In genomic region chr11:69603516-69603915, GRCm38 (mm10) we compare ENCODE assay signal across 12 mouse cellular contexts. TPM values are rescaled to one million over a fixed set of nuclear protein-coding genes. Genes with fewer than 3 reads are reported as not detected.
A peak's percentile ranks its signal among the peaks of the same experiment; 100 is the strongest.
DNase-seq lines count a peak whose midpoint lies in the region; ATAC-seq and TF ChIP-seq lines count a peak whose summit lies in the region.
"Had no signal": no experiment of that assay in that cellular context is flagged by ENCODE, and none has a peak within 500 bp of the region (broad histone marks: within the 10 kb centered on the region; RNA-seq: fewer than 3 reads in every experiment).

No protein-coding gene starts in this region.

- peaks cover 46% of the 10 kb centered on the region for H3K36me3 ChIP-seq in G1E (replicated peaks)
- 0 out of 2 replicates have a peak, but pooled peaks cover 3% of the 10 kb centered on the region for H3K36me3 ChIP-seq in heart, embryonic 10.5 days

- ATAC-seq in G1E (ENCODE audit: extremely low read depth, insufficient number of reproducible peaks, low FRiP score, poor library complexity, severe bottlenecking) = no peak
- no peak for ATAC-seq in erythroid progenitor cell, adult 5-6 weeks (replicated peaks; ENCODE audit: low FRiP score, poor library complexity, severe bottlenecking)

- peak overlapping the region; percentile 87; the same call in 1 of the 2 replicates for H3K27ac ChIP-seq in heart, embryonic 10.5 days

- intact Hi-C loops in gastrocnemius, postnatal 36 days (cut with DNase I) = no loop called here

- H3K9me3 ChIP-seq in G1E (replicated peaks) = no peaks in the 10 kb centered on the region
- H3K9me3 ChIP-seq in heart, embryonic 10.5 days = no peaks in the 10 kb centered on the region

- H3K27me3 ChIP-seq in G1E (ENCODE audit: insufficient read depth, low read length) = no peaks in the 10 kb centered on the region
- no peaks in the 10 kb centered on the region for H3K27me3 ChIP-seq in heart, embryonic 10.5 days (ENCODE audit: insufficient read depth, poor library complexity, severe bottlenecking)

- peaks cover 93% of the 10 kb centered on the region for H3K4me1 ChIP-seq in G1E (ENCODE audit: insufficient read depth, low read depth, low read length)
- peaks cover 75% of the 10 kb centered on the region for H3K4me1 ChIP-seq in heart, embryonic 10.5 days

- WGBS in heart, embryonic 10.5 days = 71% methylated on average over 8 of the region's 8 CpGs

- peak overlapping the region; percentile 80; the same call in 1 of the 2 replicates for H3K4me3 ChIP-seq in G1E (ENCODE audit: low read depth, low read length)
- no peak overlapping the region for H3K4me3 ChIP-seq in heart, embryonic 10.5 days

- peak; percentile 40 for DNase-seq in gastrocnemius, postnatal 25 days
- no peak for DNase-seq in gastrocnemius, postnatal 36 days
- no peak for DNase-seq in G1E (ENCODE audit: low spot score)
- no peak for DNase-seq in heart, embryonic 10.5 days (ENCODE audit: low spot score)
- DNase-seq in kidney, postnatal 36 days = peak; percentile 23 to 48
- no peak for DNase-seq in embryo, embryonic 9.5 days (ENCODE audit: extremely low spot score)
- DNase-seq in cerebellum, adult 11-12 months = no peak
- DNase-seq: cerebellum, postnatal 10 days; layer of hippocampus, postnatal 36 days; lung, postnatal 4 days had no signal

- TF ChIP-seq CTCF in G1E (IDR thresholded peaks at IDR 0.05; ENCODE audit: low read depth, low read length) = no peak

RNA-seq across cellular contexts. Expression of gene Atp1b2, which starts 2.2 kb away (rescaled TPM):
- total RNA-seq in gastrocnemius, postnatal 25 days (2021) = 100 to 1,000 TPM; 365 to 378 TPM
- total RNA-seq in gastrocnemius, postnatal 36 days (2021) = 100 to 1,000 TPM; 380 to 461 TPM
- 84.5 and 116 TPM in 2 replicates for total RNA-seq in G1E (2014; fragmentation: Nextera tagmentation)
- total RNA-seq in G1E (2017) = 3.6 and 4.8 TPM in 2 replicates
- polyA plus RNA-seq in G1E (2012) = 50.0 and 54.6 TPM in 2 replicates
- 15.6 and 24.1 TPM in 2 replicates for polyA plus RNA-seq in heart, embryonic 10.5 days (2016; fragmentation: Nextera tagmentation; extraction: Ambion mirVana)
- 20.9 and 36.5 TPM in 2 replicates for total RNA-seq in erythroid progenitor cell, adult 5-6 weeks (2015; ENCODE audit: low replicate concordance)
- total RNA-seq in erythroid progenitor cell, adult 5-6 weeks (2017; ENCODE audit: low replicate concordance) = 3.5 and 4.5 TPM in 2 replicates

RNA-seq across cellular contexts. Expression of gene Shbg, which starts 14.2 kb away (rescaled TPM):
- total RNA-seq in gastrocnemius, postnatal 25 days (2021) = under 1 TPM in 1 of 2 experiments, not detected in 1; 0.62 TPM
- not detected for total RNA-seq in gastrocnemius, postnatal 36 days (2021)
- not detected in 2 replicates for total RNA-seq in G1E (2014; fragmentation: Nextera tagmentation)
- total RNA-seq in G1E (2017) = not detected in 2 replicates
- polyA plus RNA-seq in G1E (2012) = not detected in 2 replicates
- 0.25 and 7.5 TPM in 2 replicates for polyA plus RNA-seq in heart, embryonic 10.5 days (2016; fragmentation: Nextera tagmentation; extraction: Ambion mirVana)
- not detected in 2 replicates for total RNA-seq in erythroid progenitor cell, adult 5-6 weeks (2015; ENCODE audit: low replicate concordance)
- total RNA-seq in erythroid progenitor cell, adult 5-6 weeks (2017; ENCODE audit: low replicate concordance) = not detected in 2 replicates
- total RNA-seq: gastrocnemius, adult 8-10 months; layer of hippocampus, postnatal 36 days had no signal

RNA-seq across cellular contexts. Expression of gene Sat2, which starts 18.3 kb away (rescaled TPM):
- 1 to 10 TPM; 2.3 to 2.8 TPM for total RNA-seq in gastrocnemius, postnatal 25 days (2021)
- 1 to 10 TPM; 3.0 to 3.2 TPM for total RNA-seq in gastrocnemius, postnatal 36 days (2021)
- total RNA-seq in G1E (2014; fragmentation: Nextera tagmentation) (2.4 and 7.3 TPM in 2 replicates), G1E (2017) (1.5 and 2.6 TPM in 2 replicates)
- 0.09 TPM in 1 of 2 replicates, not detected in the other for polyA plus RNA-seq in G1E (2012)
- 18.8 and 21.8 TPM in 2 replicates for polyA plus RNA-seq in heart, embryonic 10.5 days (2016; fragmentation: Nextera tagmentation; extraction: Ambion mirVana)
- total RNA-seq in erythroid progenitor cell, adult 5-6 weeks (2015; ENCODE audit: low replicate concordance) = not detected in 2 replicates
- not detected in 2 replicates for total RNA-seq in erythroid progenitor cell, adult 5-6 weeks (2017; ENCODE audit: low replicate concordance)

RNA-seq across cellular contexts. Expression of gene Trp53, which starts 23.4 kb away (rescaled TPM):
- 10 to 100 TPM; 12.2 to 12.7 TPM for total RNA-seq in gastrocnemius, postnatal 25 days (2021)
- total RNA-seq in gastrocnemius, postnatal 36 days (2021) = 10 to 100 TPM; 10.7 to 15.8 TPM
- total RNA-seq in G1E (2014; fragmentation: Nextera tagmentation) = 228 and 271 TPM in 2 replicates
- 52.1 and 57.4 TPM in 2 replicates for total RNA-seq in G1E (2017)
- 141 and 175 TPM in 2 replicates for polyA plus RNA-seq in G1E (2012)
- 104 and 161 TPM in 2 replicates for polyA plus RNA-seq in heart, embryonic 10.5 days (2016; fragmentation: Nextera tagmentation; extraction: Ambion mirVana)
- 38.2 and 75.9 TPM in 2 replicates for total RNA-seq in erythroid progenitor cell, adult 5-6 weeks (2015; ENCODE audit: low replicate concordance)
- 12.2 TPM in 2 replicates for total RNA-seq in erythroid progenitor cell, adult 5-6 weeks (2017; ENCODE audit: low replicate concordance)

RNA-seq across cellular contexts. Expression of gene Wrap53, which starts 23.5 kb away (rescaled TPM):
- total RNA-seq in gastrocnemius, postnatal 25 days (2021) = 1 to 10 TPM; 3.4 to 3.7 TPM
- total RNA-seq in gastrocnemius, postnatal 36 days (2021) = 1 to 10 TPM; 2.6 to 2.8 TPM
- 20.5 and 26.1 TPM in 2 replicates for total RNA-seq in G1E (2014; fragmentation: Nextera tagmentation)
- total RNA-seq in G1E (2017) = 9.6 and 9.8 TPM in 2 replicates
- 15.7 and 22.0 TPM in 2 replicates for polyA plus RNA-seq in G1E (2012)
- polyA plus RNA-seq in heart, embryonic 10.5 days (2016; fragmentation: Nextera tagmentation; extraction: Ambion mirVana) = 27.2 and 32.4 TPM in 2 replicates
- total RNA-seq in erythroid progenitor cell, adult 5-6 weeks (2015; ENCODE audit: low replicate concordance) = 13.8 and 48.3 TPM in 2 replicates
- total RNA-seq in erythroid progenitor cell, adult 5-6 weeks (2017; ENCODE audit: low replicate concordance) = 13.5 and 18.4 TPM in 2 replicates

Comparison
In these comparisons a context has a peak if more than half of its experiments do, and no peak if none do; other contexts are left out.
1. DNase-seq: peak in gastrocnemius, postnatal 25 days (single experiment) and kidney, postnatal 36 days (2 of 2); none in gastrocnemius, postnatal 36 days (0 of 2), G1E (single experiment), heart, embryonic 10.5 days (single experiment), embryo, embryonic 9.5 days (single experiment) and cerebellum, adult 11-12 months (single experiment).